Mouse (Mus musculus): ENCODE data around the gene Gpc2. TPM values are rescaled to one million over a fixed set of nuclear protein-coding genes. Genes with fewer than 3 reads are reported as not detected.
A peak's percentile ranks its signal among the peaks of the same experiment; 100 is the strongest.

Gpc2 gene
- polyA plus RNA-seq, 2 experiments = 1.7 TPM; not detected in 1

- ATAC-seq (ENCODE audit: insufficient read depth) = no peak
Measured at GRCm38 (mm10) chr5:138287861-138288260, 8.1 kb upstream of the Gpc2 start.

DNA sequence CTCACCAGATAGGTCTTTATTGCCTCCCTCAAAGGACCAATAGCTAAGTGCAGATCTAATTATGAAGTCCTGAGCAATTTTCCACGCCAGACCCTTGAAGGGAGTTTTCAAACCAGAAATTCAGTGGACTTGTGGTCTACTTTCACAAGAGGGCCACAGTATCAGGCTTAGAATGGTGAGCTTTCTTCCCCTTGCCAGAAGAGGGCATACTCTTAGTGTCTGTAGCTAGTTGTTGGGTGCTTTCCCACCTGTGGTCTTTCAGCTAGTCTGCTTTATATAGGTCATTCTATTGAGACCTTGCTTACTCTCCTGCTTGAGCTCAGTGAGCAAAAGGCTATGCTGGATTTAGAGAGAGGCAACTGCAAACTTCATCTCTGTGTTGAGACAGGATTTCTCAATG lies 3.7 kb upstream of the Gpc2 start:
- 37% methylated on average over 1 of the region's 1 CpGs for WGBS (ENCODE audit: insufficient replicate concordance)
- DNase-seq (ENCODE audit: low read depth in 3 of 3, low spot score in 3 of 3) = no peak
- TF ChIP-seq CTCF (IDR thresholded peaks at IDR 0.05; ENCODE audit: low read depth) (peak; percentile 25; the same call in 1 of the 2 replicates), EP300 (IDR thresholded peaks at IDR 0.05; ENCODE audit: low read depth) (no peak)

More at GRCm38 (mm10) chr5:138287861-138288260, 8.1 kb upstream of the Gpc2 start:
- TF ChIP-seq CTCF (IDR thresholded peaks at IDR 0.05; ENCODE audit: low read depth) = peak; percentile 64
- TF ChIP-seq EP300 (IDR thresholded peaks at IDR 0.05; ENCODE audit: low read depth) = no peak
- Histone ChIP-seq H3K4me2 (ENCODE audit: low read depth) (no peak overlapping the region), H3K27ac (no peak overlapping the region), H3K9ac (replicated peaks) (no peak overlapping the region), H3K27me3 (ENCODE audit: control insufficient read depth, insufficient read depth, low read length) (no peaks in the 10 kb centered on the region), H3K9me3 (ENCODE audit: control insufficient read depth, low read length) (no peaks in the 10 kb centered on the region), H3K4me3 (ENCODE audit: insufficient read depth in 1 of 2, low read depth in 2 of 2, low read length in 2 of 2) (no peak overlapping the region), H3K4me1 (replicated peaks; ENCODE audit: control insufficient read depth in 2 of 2, insufficient read depth in 2 of 2, low read length in 1 of 2) (no peaks in the 10 kb centered on the region), H3K36me3 (replicated peaks; ENCODE audit: control insufficient read depth, insufficient read depth, low read depth) (no peaks in the 10 kb centered on the region)
- 53% methylated on average over 3 of the region's 3 CpGs for WGBS (ENCODE audit: insufficient replicate concordance)
- no peak for DNase-seq (ENCODE audit: low read depth in 3 of 3, low spot score in 3 of 3)

DNA sequence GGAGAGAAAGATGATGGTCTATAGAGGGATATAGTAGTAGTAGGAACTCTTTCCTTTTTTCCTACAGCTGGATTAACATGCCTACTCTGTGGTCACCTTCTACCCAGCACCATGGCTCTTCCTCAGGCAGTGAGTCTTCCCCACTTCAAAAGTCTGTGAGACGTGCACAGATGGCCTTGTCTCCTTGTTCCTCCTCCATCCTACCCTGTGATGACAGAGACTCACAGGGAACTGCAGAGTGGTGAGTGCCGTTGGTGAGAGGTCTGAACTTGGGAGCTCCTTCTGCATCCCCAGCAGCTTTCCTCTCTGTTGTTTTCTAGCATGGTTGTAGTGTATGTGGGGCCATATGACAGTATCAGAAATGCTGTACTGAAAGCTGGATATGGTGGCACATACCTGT lies 2.0 kb upstream of the Gpc2 start:
- H3K4me1 ChIP-seq (replicated peaks; ENCODE audit: control insufficient read depth in 2 of 2, insufficient read depth in 2 of 2, low read length in 1 of 2) = peaks cover 0 to 5% of the 10 kb centered on the region in 2 experiments; a peak in 3 of 4 replicates
- DNase-seq (ENCODE audit: low read depth in 3 of 3, low spot score in 3 of 3) (no peak), ATAC-seq (ENCODE audit: insufficient read depth) (no peak)
- no peaks in the 10 kb centered on the region for H3K36me3 ChIP-seq (replicated peaks; ENCODE audit: control insufficient read depth, insufficient read depth, low read depth)
- H3K9me3 ChIP-seq (ENCODE audit: control insufficient read depth, low read length) = no peaks in the 10 kb centered on the region
- no peak overlapping the region for H3K27ac ChIP-seq
- no peak overlapping the region for H3K9ac ChIP-seq (replicated peaks)
- H3K4me3 ChIP-seq (ENCODE audit: insufficient read depth in 1 of 2, low read depth in 2 of 2, low read length in 2 of 2) = no peak overlapping the region
- WGBS (ENCODE audit: insufficient replicate concordance) = 50% methylated on average over 2 of the region's 2 CpGs
- no peak for TF ChIP-seq EP300 (IDR thresholded peaks at IDR 0.05; ENCODE audit: low read depth)
- no peak for TF ChIP-seq CTCF (IDR thresholded peaks at IDR 0.05; ENCODE audit: low read depth)
- H3K27me3 ChIP-seq (ENCODE audit: control insufficient read depth, insufficient read depth, low read length) = no peaks in the 10 kb centered on the region
- no peak overlapping the region for H3K4me2 ChIP-seq (ENCODE audit: low read depth)

More for the DNA sequence above, 3.7 kb upstream of the Gpc2 start:
- H3K36me3 ChIP-seq (replicated peaks; ENCODE audit: control insufficient read depth, insufficient read depth, low read depth) = no peaks in the 10 kb centered on the region
- peaks cover 0 to 5% of the 10 kb centered on the region in 2 experiments; a peak in 3 of 4 replicates for H3K4me1 ChIP-seq (replicated peaks; ENCODE audit: control insufficient read depth in 2 of 2, insufficient read depth in 2 of 2, low read length in 1 of 2)
- no peak overlapping the region for H3K4me2 ChIP-seq (ENCODE audit: low read depth)
- H3K27me3 ChIP-seq (ENCODE audit: control insufficient read depth, insufficient read depth, low read length) = no peaks in the 10 kb centered on the region
- H3K9me3 ChIP-seq (ENCODE audit: control insufficient read depth, low read length) = no peaks in the 10 kb centered on the region
- ATAC-seq (ENCODE audit: insufficient read depth) = no peak
- no peak overlapping the region for H3K27ac ChIP-seq
- H3K4me3 ChIP-seq (ENCODE audit: insufficient read depth in 1 of 2, low read depth in 2 of 2, low read length in 2 of 2) = no peak overlapping the region
- H3K9ac ChIP-seq (replicated peaks) = no peak overlapping the region

DNA sequence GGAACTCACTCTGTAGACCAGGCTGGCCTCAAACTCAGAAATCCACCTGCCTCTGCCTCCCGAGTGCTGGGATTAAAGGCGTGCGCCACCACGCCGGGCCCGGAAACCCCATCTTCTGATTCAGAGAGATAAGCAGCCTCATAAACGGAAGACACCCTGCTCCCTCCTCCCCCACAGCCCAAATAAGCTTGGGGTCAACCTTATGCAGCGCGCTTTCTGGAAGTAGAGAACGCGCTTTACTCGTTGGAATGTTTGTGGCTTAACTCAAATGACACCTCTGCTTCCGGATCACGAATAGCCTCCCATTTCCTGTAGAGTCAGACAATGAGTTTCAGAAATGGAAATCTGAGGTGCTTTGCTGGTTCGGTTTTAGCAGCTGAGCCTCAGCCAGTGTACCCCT lies 1.0 kb upstream of the Gpc2 start:
- no peaks in the 10 kb centered on the region for H3K36me3 ChIP-seq (replicated peaks; ENCODE audit: control insufficient read depth, insufficient read depth, low read depth)
- H3K4me3 ChIP-seq (ENCODE audit: insufficient read depth in 1 of 2, low read depth in 2 of 2, low read length in 2 of 2) = no peak overlapping the region
- 59% methylated on average over 15 of the region's 15 CpGs for WGBS (ENCODE audit: insufficient replicate concordance)
- no peak overlapping the region for H3K9ac ChIP-seq (replicated peaks)
- H3K27ac ChIP-seq = no peak overlapping the region
- ATAC-seq (ENCODE audit: insufficient read depth) = no peak
- TF ChIP-seq EP300 (IDR thresholded peaks at IDR 0.05; ENCODE audit: low read depth) = no peak
- TF ChIP-seq CTCF (IDR thresholded peaks at IDR 0.05; ENCODE audit: low read depth) = no peak
- DNase-seq (ENCODE audit: low read depth in 3 of 3, low spot score in 3 of 3) = no peak
- H3K4me2 ChIP-seq (ENCODE audit: low read depth) = no peak overlapping the region
- no peaks in the 10 kb centered on the region for H3K27me3 ChIP-seq (ENCODE audit: control insufficient read depth, insufficient read depth, low read length)
- H3K9me3 ChIP-seq (ENCODE audit: control insufficient read depth, low read length) = no peaks in the 10 kb centered on the region
- H3K4me1 ChIP-seq (replicated peaks; ENCODE audit: control insufficient read depth in 2 of 2, insufficient read depth in 2 of 2, low read length in 1 of 2) = peaks cover 0 to 5% of the 10 kb centered on the region in 2 experiments; a peak in 3 of 4 replicates

DNA sequence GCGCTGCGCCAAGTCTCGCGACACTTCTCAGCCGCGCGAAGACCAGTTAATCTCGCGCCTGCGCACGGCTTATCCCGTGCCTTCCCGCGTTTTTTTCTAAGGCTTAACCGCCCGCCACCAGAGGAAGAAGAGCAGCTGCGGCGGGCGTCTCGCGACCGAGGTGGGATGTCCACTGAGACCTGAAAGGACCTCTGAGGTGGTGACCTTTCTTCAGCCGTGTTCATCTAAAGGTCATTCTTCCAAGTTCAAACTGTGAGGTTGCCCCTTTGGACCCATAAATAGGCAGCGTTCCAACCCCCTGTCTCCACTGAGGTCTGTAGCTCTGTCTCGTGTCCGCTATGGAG lies 592 bp upstream of the Gpc2 start:
- no peaks in the 10 kb centered on the region for H3K9me3 ChIP-seq (ENCODE audit: control insufficient read depth, low read length)
- WGBS (ENCODE audit: insufficient replicate concordance) = 21% methylated on average over 26 of the region's 26 CpGs
- TF ChIP-seq CTCF (IDR thresholded peaks at IDR 0.05; ENCODE audit: low read depth) = no peak
- TF ChIP-seq EP300 (IDR thresholded peaks at IDR 0.05; ENCODE audit: low read depth) = no peak
- H3K4me3 ChIP-seq (ENCODE audit: insufficient read depth in 1 of 2, low read depth in 2 of 2, low read length in 2 of 2) = no peak overlapping the region; a peak in 1 of 4 replicates
- no peaks in the 10 kb centered on the region for H3K36me3 ChIP-seq (replicated peaks; ENCODE audit: control insufficient read depth, insufficient read depth, low read depth)
- peaks cover 0 to 5% of the 10 kb centered on the region in 2 experiments; a peak in 3 of 4 replicates for H3K4me1 ChIP-seq (replicated peaks; ENCODE audit: control insufficient read depth in 2 of 2, insufficient read depth in 2 of 2, low read length in 1 of 2)
- H3K9ac ChIP-seq (replicated peaks) = no peak overlapping the region
- no peak overlapping the region for H3K27ac ChIP-seq
- ATAC-seq (ENCODE audit: insufficient read depth) = no peak
- DNase-seq (ENCODE audit: low read depth in 3 of 3, low spot score in 3 of 3) = no peak
- peak overlapping the region; percentile 80 for H3K4me2 ChIP-seq (ENCODE audit: low read depth)
- H3K27me3 ChIP-seq (ENCODE audit: control insufficient read depth, insufficient read depth, low read length) = no peaks in the 10 kb centered on the region

Measured in liver, embryonic 14.5 days (tissue).